Mouse (Mus musculus) CH12.LX (cell line): ENCODE measurements around the gene Lat2. TPM values are rescaled to one million over a fixed set of nuclear protein-coding genes. Genes with fewer than 3 reads are reported as not detected.
"Not testable (repeated sequence)": the region's sequence is repeated elsewhere in the genome, so short reads cannot be mapped to it uniquely, and the experiment has no call there.

Source experiments
- DNase-seq: peaks from one replicate; pipeline ENCODE4 v3.0.0-alpha.2; 2013; ENCODE audit errors: extremely low read depth
- H3K27ac ChIP-seq: 2 replicates; pipeline ENCODE4 v1.5.1; 2012; ENCODE audit warnings: low read depth, mild to moderate bottlenecking, control low read depth, moderate library complexity; ENCODE audit not compliant: insufficient read depth
- H3K27me3 ChIP-seq: replicated peaks from 2 replicates; pipeline ENCODE3; 2012; ENCODE audit warnings: inconsistent platforms
- H3K36me3 ChIP-seq, 2 experiments: replicated peaks in 1 of 2; 2 replicates each; pipeline versions ENCODE3 to v1.6.1; 2012; ENCODE audit warnings: inconsistent platforms in 1 of 2, low read length in 1 of 2, mild to moderate bottlenecking in 1 of 2, mixed read lengths in 1 of 2, moderate library complexity in 1 of 2; ENCODE audit not compliant: control insufficient read depth in 1 of 2, insufficient read depth in 1 of 2
- H3K4me1 ChIP-seq, 2 experiments: 2 replicates each; pipeline ENCODE4 v1.6.1; 2012; ENCODE audit warnings: inconsistent platforms in 1 of 2, moderate library complexity in 1 of 2; ENCODE audit not compliant: insufficient read depth in 2 of 2, control insufficient read depth in 1 of 2
- H3K4me2 ChIP-seq: 2 replicates; pipeline ENCODE4 v1.6.1; 2012; ENCODE audit warnings: low read depth, mild to moderate bottlenecking, control low read depth; ENCODE audit not compliant: poor library complexity, insufficient read depth, severe bottlenecking
- H3K4me3 ChIP-seq, 3 experiments: fragments of 150-350 bp in 1 of 3; sonication (generic) in 1 of 3; replicated peaks in 1 of 3; 2 replicates each; pipeline versions ENCODE3 to v1.5.1; 2011 to 2012; ENCODE audit warnings: low read depth in 2 of 3, low read length in 2 of 3, mild to moderate bottlenecking in 2 of 3, moderate library complexity in 2 of 3, control low read depth in 1 of 3, improper control_type of control experiment in 1 of 3, inconsistent platforms in 1 of 3, mixed read lengths in 1 of 3; ENCODE audit not compliant: poor library complexity in 1 of 3
- H3K79me2 ChIP-seq: replicated peaks from 2 replicates; pipeline ENCODE4 v1.6.1; 2012; ENCODE audit warnings: mild to moderate bottlenecking, moderate library complexity; ENCODE audit not compliant: control insufficient read depth, poor library complexity, insufficient read depth, severe bottlenecking; ENCODE audit errors: extremely low read depth
- H3K9ac ChIP-seq: 2 replicates; pipeline ENCODE4 v1.6.1; 2012; ENCODE audit warnings: low read depth, mild to moderate bottlenecking, control low read depth, moderate library complexity; ENCODE audit not compliant: insufficient read depth
- H3K9me3 ChIP-seq: replicated peaks from 2 replicates; pipeline ENCODE3; 2012; ENCODE audit warnings: low read length, inconsistent platforms, mixed read lengths
- CHD1 ChIP-seq: IDR thresholded peaks from 2 replicates; pipeline ENCODE4 v1.6.1; 2012; ENCODE audit warnings: low read depth, low read length, improper control_type of control experiment, inconsistent platforms
- CHD2 ChIP-seq: IDR thresholded peaks from 2 replicates; pipeline ENCODE4 v1.6.1; 2011; ENCODE audit warnings: low read length, improper control_type of control experiment
- CTCF ChIP-seq, 2 experiments: IDR thresholded peaks in 1 of 2; conservative IDR thresholded peaks in 1 of 2; 2 replicates each; pipeline ENCODE4 v1.5.1; 2011 to 2012; ENCODE audit warnings: low read depth in 2 of 2, low read length in 2 of 2, improper control_type of control experiment in 1 of 2, inconsistent platforms in 1 of 2, mild to moderate bottlenecking in 1 of 2, moderate library complexity in 1 of 2
- E2F4 ChIP-seq: IDR thresholded peaks from 2 replicates; pipeline ENCODE4 v1.6.1; 2011; ENCODE audit warnings: low read depth, low read length, improper control_type of control experiment; ENCODE audit not compliant: insufficient replicate concordance
- EP300 ChIP-seq: IDR thresholded peaks from 2 replicates; pipeline ENCODE4 v1.6.1; 2011; ENCODE audit warnings: low read length, improper control_type of control experiment
- ETS1 ChIP-seq: conservative IDR thresholded peaks from 2 replicates; pipeline ENCODE4 v1.6.1; 2012; ENCODE audit warnings: low read depth, mild to moderate bottlenecking, inconsistent platforms, low read length, improper control_type of control experiment, moderate library complexity
- GABPA ChIP-seq: IDR thresholded peaks from 2 replicates; pipeline ENCODE4 v1.6.1; 2012; ENCODE audit warnings: low read depth, low read length, improper control_type of control experiment, inconsistent platforms; ENCODE audit not compliant: insufficient replicate concordance
- HCFC1 ChIP-seq: IDR thresholded peaks from 2 replicates; pipeline ENCODE4 v1.6.1; 2012; ENCODE audit warnings: low read depth, mild to moderate bottlenecking, inconsistent platforms, low read length, improper control_type of control experiment
- IRF4 ChIP-seq: IDR thresholded peaks from 2 replicates; pipeline ENCODE4 v1.6.1; 2014; ENCODE audit warnings: low read depth, mild to moderate bottlenecking, inconsistent platforms, low read length, improper control_type of control experiment
- JUN ChIP-seq: IDR thresholded peaks from 2 replicates; pipeline ENCODE4 v1.6.1; 2011; ENCODE audit warnings: low read depth, mild to moderate bottlenecking, low read length, improper control_type of control experiment, moderate library complexity; ENCODE audit not compliant: insufficient read depth
- JUND ChIP-seq: conservative IDR thresholded peaks from 2 replicates; pipeline ENCODE4 v1.6.1; 2011; ENCODE audit warnings: low read depth, low read length, improper control_type of control experiment
- KAT2A ChIP-seq: IDR thresholded peaks from 2 replicates; pipeline ENCODE4 v1.6.1; 2012; ENCODE audit warnings: low read length, improper control_type of control experiment, inconsistent platforms; ENCODE audit not compliant: insufficient replicate concordance
- MAFK ChIP-seq: IDR thresholded peaks from 2 replicates; pipeline ENCODE4 v1.6.1; 2011; ENCODE audit warnings: low read length, improper control_type of control experiment; ENCODE audit not compliant: insufficient replicate concordance
- MAX ChIP-seq: IDR thresholded peaks from 2 replicates; pipeline ENCODE4 v1.6.1; 2011; ENCODE audit warnings: low read length, improper control_type of control experiment
- MXI1 ChIP-seq: IDR thresholded peaks from 2 replicates; pipeline ENCODE4 v1.6.1; 2011; ENCODE audit warnings: mild to moderate bottlenecking, low read depth, low read length, improper control_type of control experiment
- MYC ChIP-seq: IDR thresholded peaks from 2 replicates; pipeline ENCODE4 v1.6.1; 2011; ENCODE audit warnings: low read depth, mild to moderate bottlenecking, improper control_type of control experiment, low read length
- NRF1 ChIP-seq: IDR thresholded peaks from 2 replicates; pipeline ENCODE4 v1.6.1; 2014; ENCODE audit warnings: low read depth, mild to moderate bottlenecking, inconsistent platforms, low read length, improper control_type of control experiment, moderate library complexity
- POLR2A ChIP-seq: IDR thresholded peaks from 2 replicates; pipeline ENCODE4 v1.6.1; 2011; ENCODE audit warnings: low read depth, mild to moderate bottlenecking, improper control_type of control experiment, low read length
- POLR2AphosphoS2 ChIP-seq: IDR thresholded peaks from 2 replicates; pipeline ENCODE4 v1.6.1; 2011; ENCODE audit warnings: low read depth, low read length, improper control_type of control experiment
- RAD21 ChIP-seq: IDR thresholded peaks from 2 replicates; pipeline ENCODE4 v1.6.1; 2011; ENCODE audit warnings: low read depth, mild to moderate bottlenecking, low read length, improper control_type of control experiment, moderate library complexity
- RCOR1 ChIP-seq: conservative IDR thresholded peaks from 2 replicates; pipeline ENCODE4 v1.6.1; 2012; ENCODE audit warnings: low read depth, mild to moderate bottlenecking, inconsistent platforms, low read length, improper control_type of control experiment
- SIN3A ChIP-seq: IDR thresholded peaks from 2 replicates; pipeline ENCODE4 v1.6.1; 2012; ENCODE audit warnings: low read length, improper control_type of control experiment, inconsistent platforms
- SMC3 ChIP-seq: IDR thresholded peaks from 2 replicates; pipeline ENCODE4 v1.6.1; 2011; ENCODE audit warnings: low read depth, low read length, improper control_type of control experiment
- TCF12 ChIP-seq: IDR thresholded peaks from 2 replicates; pipeline ENCODE4 v1.6.1; 2014; ENCODE audit warnings: low read depth, mild to moderate bottlenecking, inconsistent platforms, low read length, improper control_type of control experiment
- ZKSCAN1 ChIP-seq: IDR thresholded peaks from 2 replicates; pipeline ENCODE4 v1.6.1; 2012; ENCODE audit warnings: low read depth, inconsistent platforms, low read length, improper control_type of control experiment, borderline replicate concordance
- ZNF384 ChIP-seq: IDR thresholded peaks from 2 replicates; pipeline ENCODE4 v1.6.1; 2012; ENCODE audit warnings: low read depth, low read length, improper control_type of control experiment, inconsistent platforms
- dilution Hi-C: fragments of 300-500 bp; cut with MboI; formaldehyde crosslinking; loops from 2 replicates; pipeline ENCODE4 v1.14.3; 2020; ENCODE audit warnings: low sequenced_read_pairs; ENCODE audit not compliant: extremely low pct_unique_long_range_greater_than_20kb, extremely low pct_ligation_motif_present
- in situ Hi-C: fragments of 300-500 bp; cut with MboI; formaldehyde crosslinking; loops from 3 replicates; pipeline ENCODE4 v1.14.3; 2019; ENCODE audit warnings: low sequenced_read_pairs, low pct_ligation_motif_present, low pct_unique_long_range_greater_than_20kb, mixed read lengths
- polyA plus RNA-seq: library from polyadenylated mRNA; unstranded; fragments of >175 nt; gene quantifications from 2 replicates; pipeline ENCODE4 v1.2.1, GENCODE M21; 2012; ENCODE audit warnings: low read depth; ENCODE audit not compliant: insufficient read length
- total RNA-seq, 2 experiments: library from RNA; depleted of rRNA; stranded (reverse); fragments of 300-350 nt in 1 of 2; fragments of >200 nt in 1 of 2; gene quantifications; 2 replicates each; pipeline ENCODE4 v1.2.3; 2012 to 2014

Gene Lat2
- total and polyA plus RNA-seq, 3 experiments, result 89.7 to 121 (median 108) TPM

DNA sequence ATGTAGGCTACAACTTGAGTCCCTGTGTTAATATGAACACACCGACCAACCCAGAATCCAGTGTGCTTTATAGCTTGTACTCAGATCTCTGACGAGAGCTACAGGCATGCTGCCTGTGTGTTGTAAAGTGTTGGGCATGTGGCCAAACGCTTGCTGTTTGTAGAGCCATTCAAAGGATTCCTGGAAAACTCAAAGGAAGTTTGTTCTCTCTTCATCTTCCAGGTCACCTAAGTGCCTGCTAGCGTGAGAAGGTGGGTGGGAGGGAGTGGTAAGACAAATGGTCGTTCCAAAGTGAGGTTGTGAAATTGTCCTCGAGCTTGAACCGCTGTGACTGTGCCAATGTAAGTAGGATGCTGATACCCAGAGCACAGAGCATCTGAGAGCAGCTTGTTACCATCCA, 37.2 kb upstream of the Lat2 start:
- no peak overlapping the region for H3K9ac ChIP-seq
- no peak overlapping the region for H3K4me2 ChIP-seq
- no peak overlapping the region for H3K4me3 ChIP-seq
- no peak for TF ChIP-seq POLR2AphosphoS2
- TF ChIP-seq TCF12, result no peak
- no peak for TF ChIP-seq MAX
- no peak for TF ChIP-seq JUN
- no peak for TF ChIP-seq HCFC1
- TF ChIP-seq CHD2, result no peak
- no peak for TF ChIP-seq GABPA
- no peak for TF ChIP-seq EP300
- TF ChIP-seq SIN3A, result no peak
- TF ChIP-seq CHD1, result no peak
- TF ChIP-seq IRF4, result no peak
- TF ChIP-seq E2F4, result no peak
- TF ChIP-seq POLR2A, result no peak
- TF ChIP-seq MAFK, result no peak
- TF ChIP-seq JUND, result no peak
- no peak for TF ChIP-seq ZKSCAN1
- TF ChIP-seq NRF1, result no peak
- no peak for TF ChIP-seq MXI1
- TF ChIP-seq ZNF384, result no peak
- no peak for TF ChIP-seq ETS1
- H3K27ac ChIP-seq, result no peak overlapping the region
- H3K36me3 ChIP-seq, result peaks cover 0 to 11% of the 10 kb centered on the region in 2 experiments
- H3K4me1 ChIP-seq, result no peaks in the 10 kb centered on the region
- in situ Hi-C loops (no loop called here), dilution Hi-C loops (no loop called here)
- H3K27me3 ChIP-seq, result no peaks in the 10 kb centered on the region
- no peak for DNase-seq
- no peaks in the 10 kb centered on the region for H3K79me2 ChIP-seq
- peaks cover 4% of the 10 kb centered on the region for H3K9me3 ChIP-seq

- H3K79me2 ChIP-seq, result no peaks in the 10 kb centered on the region
- H3K27ac ChIP-seq, result no peak overlapping the region
- H3K36me3 ChIP-seq, result peaks cover 0 to 3% of the 10 kb centered on the region in 2 experiments
- in situ Hi-C loops (no loop called here), dilution Hi-C loops (no loop called here)
- no peak overlapping the region for H3K9ac ChIP-seq
- no peak overlapping the region for H3K4me3 ChIP-seq
- no peak overlapping the region for H3K4me2 ChIP-seq
- peaks cover 6% of the 10 kb centered on the region for H3K9me3 ChIP-seq
- H3K4me1 ChIP-seq, result no peaks in the 10 kb centered on the region
- H3K27me3 ChIP-seq, result no peaks in the 10 kb centered on the region
- peak; percentile 46 for DNase-seq
- TF ChIP-seq RCOR1, result no peak
- no peak for TF ChIP-seq KAT2A
- peak; percentile 54 for TF ChIP-seq RAD21
- peak; percentile 13 to 65; a peak in 2 of 4 replicates for TF ChIP-seq CTCF (conservative IDR thresholded peaks at IDR 0.05 in 1 of 2, IDR thresholded peaks at IDR 0.05 in 1 of 2; ENCODE audit: low read depth in 2 of 2, low read length in 2 of 2)
- no peak for TF ChIP-seq IRF4
- no peak for TF ChIP-seq GABPA
- TF ChIP-seq CHD2, result no peak
- peak; percentile 53 for TF ChIP-seq SMC3
- TF ChIP-seq MYC, result no peak
Measured at GRCm38 (mm10) chr5:134650926-134651325, 36.1 kb upstream of the Lat2 start.

GRCm38 (mm10) chr5:134648976-134649375, 34.2 kb upstream of the Lat2 start:
- H3K9me3 ChIP-seq, H3K4me2 ChIP-seq, H3K4me1 ChIP-seq, dilution Hi-C loops, H3K27me3 ChIP-seq, H3K27ac ChIP-seq, H3K4me3 ChIP-seq, H3K9ac ChIP-seq, H3K36me3 ChIP-seq, H3K79me2 ChIP-seq: not testable (repeated sequence)
- peak; percentile 38 for DNase-seq
- in situ Hi-C loops, result loop anchor here (5.0 kb wide), 1 partner anchor 38 kb away; the partner anchor contains the start of gene Limk1
